Mouse (Mus musculus) ES-Bruce4 (cell line): ENCODE data around the gene Hmgn5.

Experiments used
- CTCF ChIP-seq: IDR thresholded peaks from one replicate; pipeline ENCODE4 v1.8.1; 2011; ENCODE audit warnings: low read depth, low read length
- POLR2A ChIP-seq: IDR thresholded peaks from one replicate; pipeline ENCODE4 v1.8.1; 2011; ENCODE audit warnings: low read length; ENCODE audit not compliant: insufficient read depth

GRCm38 (mm10) chrX:109014166-109014565, 962 bp upstream of the Hmgn5 start:
- TF ChIP-seq CTCF (no peak), POLR2A (no peak)
